Mouse (Mus musculus) C2C12 (cell line): Measurements from ENCODE around the gene S1pr4. TPM values are rescaled to one million over a fixed set of nuclear protein-coding genes. Genes with fewer than 3 reads are reported as not detected.

Source experiments
- H3K27me3 ChIP-seq: one replicate; pipeline ENCODE4 v1.6.1; 2011; ENCODE audit not compliant: control insufficient read depth, insufficient read depth, insufficient read length
- H3K36me3 ChIP-seq: one replicate; pipeline ENCODE4 v1.6.1; 2011; ENCODE audit not compliant: control insufficient read depth, insufficient read depth
- H3K4me3 ChIP-seq: one replicate; pipeline ENCODE4 v1.5.1; 2011; ENCODE audit warnings: mild to moderate bottlenecking, control low read depth; ENCODE audit not compliant: poor library complexity, insufficient read depth, severe bottlenecking
- H3K79me2 ChIP-seq: one replicate; pipeline ENCODE4 v1.6.1; 2011; ENCODE audit not compliant: control insufficient read depth, insufficient read depth
- H3K79me3 ChIP-seq: one replicate; pipeline ENCODE4 v1.6.1; 2011; ENCODE audit warnings: low read depth, control low read depth
- H3ac ChIP-seq: one replicate; pipeline ENCODE3; 2011; ENCODE audit warnings: low read depth; ENCODE audit not compliant: control insufficient read depth, insufficient read length
- CEBPB ChIP-seq: IDR thresholded peaks from one replicate; pipeline ENCODE4 v1.6.1; 2011; ENCODE audit warnings: low read depth, mild to moderate bottlenecking, control low read depth, moderate library complexity
- CTCF ChIP-seq: IDR thresholded peaks from one replicate; pipeline ENCODE4 v1.5.1; 2011; ENCODE audit not compliant: control insufficient read depth, insufficient read depth, insufficient read length
- FOSL1 ChIP-seq: IDR thresholded peaks from one replicate; pipeline ENCODE4 v1.8.0; 2011; ENCODE audit warnings: mild to moderate bottlenecking, low read length; ENCODE audit not compliant: poor library complexity, insufficient read depth, severe bottlenecking
- MAX ChIP-seq: IDR thresholded peaks from one replicate; pipeline ENCODE4 v1.6.1; 2011; ENCODE audit warnings: mild to moderate bottlenecking, control low read depth
- MYOD1 ChIP-seq: IDR thresholded peaks from one replicate; pipeline ENCODE4 v1.6.1; 2011; ENCODE audit warnings: low read depth; ENCODE audit not compliant: control insufficient read depth, insufficient read length
- MYOG ChIP-seq: IDR thresholded peaks from one replicate; pipeline ENCODE4 v1.6.1; 2011; ENCODE audit not compliant: control insufficient read depth, insufficient read length; ENCODE audit errors: extremely low read depth
- USF1 ChIP-seq: IDR thresholded peaks from one replicate; pipeline ENCODE4 v1.6.1; 2011; ENCODE audit warnings: low read depth, mild to moderate bottlenecking, control low read depth, moderate library complexity
- long read RNA-seq, 2 experiments: library from polyadenylated mRNA; unstranded; transcript quantifications; one replicate each; pipeline ENCODE4 v2.0.0; 2019 to 2020
- polyA plus RNA-seq: library from polyadenylated mRNA; unstranded; fragments of >200 nt; fragmentation: generic; extraction: Trizol; gene quantifications from one replicate; pipeline ENCODE4 v1.2.1, GENCODE M21; 2012; ENCODE audit warnings: missing spikeins

S1pr4 gene
- polyA plus RNA-seq, result 0.02 TPM
- long read RNA-seq, experiment 1, result 0 reads
- long read RNA-seq, experiment 2, result 0 reads

DNA sequence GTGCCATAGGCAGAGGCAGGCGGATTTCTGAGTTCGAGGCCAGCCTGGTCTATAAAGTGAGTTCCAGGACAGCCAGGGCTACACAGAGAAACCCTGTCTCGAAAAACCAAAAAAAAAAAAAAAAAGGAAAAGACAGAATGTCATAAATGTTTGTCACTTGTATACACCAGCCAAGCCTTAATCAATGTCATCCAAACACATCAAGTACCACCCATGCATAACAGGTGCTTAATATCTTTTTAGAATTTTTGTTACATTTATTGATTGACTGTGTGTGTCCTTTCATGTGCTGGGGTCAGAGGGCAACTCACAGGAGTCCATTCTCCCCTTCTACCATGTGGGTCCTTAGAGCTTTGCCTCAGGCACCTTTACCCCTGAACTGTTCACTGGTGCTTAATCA is at the start of gene S1pr4:
Gene S1pr4, minus strand, starts transcription at position 101 of the 400 bp plus-strand sequence.
- Histone ChIP-seq H3K79me3 (peaks cover 9% of the 10 kb centered on the region), H3ac (no peak within 1 kb of the TSS), H3K36me3 (no peaks in the 10 kb centered on the region), H3K4me3 (no peak within 1 kb of the TSS), H3K79me2 (peaks cover 11% of the 10 kb centered on the region), H3K27me3 (no peaks in the 10 kb centered on the region)
- TF ChIP-seq USF1 (no peak), MYOG (no peak), MAX (no peak), CEBPB (no peak), FOSL1 (no peak), MYOD1 (no peak)

DNA sequence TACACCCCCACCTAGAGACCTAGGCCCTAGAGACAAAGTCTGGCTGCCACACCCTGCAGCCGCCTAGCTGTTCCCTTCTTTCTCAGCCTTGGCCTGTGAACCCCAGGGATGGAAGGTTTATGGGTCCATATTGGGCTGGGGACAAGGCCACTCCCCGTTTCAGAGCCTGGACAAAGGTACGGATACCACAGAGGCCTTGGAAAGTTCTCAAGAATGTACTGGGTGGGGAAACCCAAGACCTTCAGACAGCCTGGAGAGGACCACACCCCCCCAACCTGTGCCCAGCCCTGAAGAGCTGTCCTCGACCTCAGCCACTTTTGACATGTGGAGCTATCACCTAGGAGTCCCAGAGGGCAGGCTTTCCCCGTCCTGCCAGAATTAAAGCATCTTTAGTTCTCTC is 49.0 kb upstream of the S1pr4 start:
- TF ChIP-seq MYOG (no peak), USF1 (no peak), MYOD1 (no peak), MAX (no peak), CTCF (no peak)
- H3K27me3 ChIP-seq, result no peaks in the 10 kb centered on the region
- H3ac ChIP-seq, result no peak overlapping the region
- H3K79me3 ChIP-seq, result peaks cover 6% of the 10 kb centered on the region
- no peaks in the 10 kb centered on the region for H3K36me3 ChIP-seq
- H3K79me2 ChIP-seq, result peaks cover 10% of the 10 kb centered on the region
- H3K4me3 ChIP-seq, result no peak overlapping the region

DNA sequence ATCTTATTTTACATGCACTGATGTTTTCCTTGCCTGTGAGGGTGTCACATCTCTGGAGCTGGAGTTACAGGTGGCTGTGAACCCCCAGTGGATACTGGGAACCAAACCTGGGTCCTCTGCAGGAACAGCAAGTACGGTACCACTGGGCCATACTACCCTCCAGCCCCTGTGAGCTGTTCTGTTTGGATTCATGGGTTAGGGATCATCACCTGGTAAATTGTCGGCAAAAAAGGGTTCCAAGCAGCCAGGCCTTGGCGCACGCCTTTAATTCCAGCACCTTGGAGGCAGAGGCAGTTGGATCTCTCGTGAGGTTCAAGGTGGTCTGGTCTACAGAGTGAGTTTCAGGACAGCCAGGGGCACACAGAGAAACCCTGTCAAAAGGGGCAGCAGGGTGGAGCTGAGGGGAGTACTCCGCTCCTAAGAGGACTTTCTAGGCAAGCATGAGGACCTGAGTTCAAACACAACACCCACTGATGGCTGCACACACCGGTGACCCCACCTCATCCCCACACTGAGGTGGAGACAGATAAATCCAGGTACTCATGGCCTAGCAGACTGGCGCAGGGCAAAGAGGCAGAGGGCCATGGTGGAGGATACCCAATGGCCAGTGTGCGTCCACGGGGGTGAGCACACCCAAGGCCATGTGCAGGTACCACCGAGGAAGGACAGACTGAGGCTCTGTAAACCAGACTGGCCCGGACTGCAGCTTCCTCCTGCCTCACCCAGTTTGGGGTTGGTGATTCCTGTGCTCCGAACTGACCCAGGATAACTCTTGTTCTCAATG is 47.0 kb upstream of the S1pr4 start:
- no peaks in the 10 kb centered on the region for H3K36me3 ChIP-seq

DNA sequence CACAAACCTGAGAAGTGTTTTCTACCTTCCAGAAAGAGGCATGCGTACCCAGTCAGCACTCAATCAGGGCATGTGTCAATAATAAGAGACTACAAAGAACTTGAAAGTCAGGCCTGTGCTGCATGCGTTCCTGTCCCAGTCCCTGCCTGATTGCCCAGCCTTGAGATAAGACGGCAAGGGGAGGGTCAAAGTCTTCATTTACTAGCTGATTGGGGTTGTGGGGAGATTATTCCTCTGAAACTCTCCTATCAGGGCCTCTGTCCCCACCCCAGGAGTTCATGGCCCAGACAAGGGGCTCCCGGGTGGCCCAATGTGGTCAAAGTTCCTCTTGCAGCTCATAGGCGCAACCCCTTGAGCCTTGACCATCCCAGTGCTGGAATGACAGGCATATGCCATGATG is 46.4 kb upstream of the S1pr4 start:
- Histone ChIP-seq H3K27me3 (no peaks in the 10 kb centered on the region), H3K79me2 (peaks cover 36% of the 10 kb centered on the region), H3K36me3 (no peaks in the 10 kb centered on the region), H3ac (no peak overlapping the region), H3K4me3 (no peak overlapping the region), H3K79me3 (peaks cover 32% of the 10 kb centered on the region)
- TF ChIP-seq USF1 (no peak), MYOG (no peak)

More for the DNA sequence above, 47.0 kb upstream of the S1pr4 start:
- peaks cover 30% of the 10 kb centered on the region for H3K79me2 ChIP-seq
- peaks cover 26% of the 10 kb centered on the region for H3K79me3 ChIP-seq
- H3K27me3 ChIP-seq, result no peaks in the 10 kb centered on the region
- TF ChIP-seq MAX (no peak), MYOG (no peak), FOSL1 (no peak), USF1 (no peak), MYOD1 (no peak), CTCF (no peak), CEBPB (no peak)
- H3ac ChIP-seq, result no peak overlapping the region
- H3K4me3 ChIP-seq, result no peak overlapping the region

DNA sequence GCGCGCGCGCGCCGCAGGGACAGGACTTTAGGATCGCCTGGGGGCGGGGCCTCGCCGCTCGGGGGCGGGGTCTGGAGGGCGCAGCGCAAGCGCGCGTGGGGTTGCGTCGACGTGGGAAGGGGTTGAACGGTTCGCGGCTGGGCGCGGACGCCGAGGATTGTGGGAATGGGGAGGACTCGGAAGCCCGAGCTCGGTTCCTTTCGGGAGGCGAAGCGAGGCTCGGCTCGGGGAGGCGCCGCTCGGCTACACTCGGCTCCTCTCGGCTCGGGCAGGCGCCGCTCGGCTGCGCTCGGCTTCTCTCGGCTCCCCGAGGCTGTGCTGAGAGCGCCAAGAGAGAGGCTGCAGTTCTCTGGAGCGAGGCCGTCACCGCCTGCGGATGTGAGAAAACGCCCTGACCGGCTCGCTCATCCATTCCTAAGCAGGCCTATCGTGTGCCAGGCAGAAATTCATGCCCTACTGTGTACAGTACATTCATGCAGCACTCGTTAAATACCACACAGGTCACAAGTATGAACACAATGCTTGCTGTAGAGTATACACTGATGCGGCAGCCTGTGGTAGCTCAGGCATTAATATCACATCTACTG is 45.3 kb upstream of the S1pr4 start, which contains the start of gene Gna11:
Gene Gna11, minus strand, starts transcription at position 30 of the 587 bp plus-strand sequence.
- Histone ChIP-seq H3ac (peak within 1 kb of the TSS; percentile 94), H3K79me2 (peaks cover 47% of the 10 kb centered on the region), H3K4me3 (peak within 1 kb of the TSS; percentile 95), H3K36me3 (no peaks in the 10 kb centered on the region), H3K79me3 (peaks cover 42% of the 10 kb centered on the region), H3K27me3 (no peaks in the 10 kb centered on the region)
- TF ChIP-seq CTCF, result no peak
- no peak for TF ChIP-seq FOSL1
- TF ChIP-seq MAX, result peak; percentile 21

DNA sequence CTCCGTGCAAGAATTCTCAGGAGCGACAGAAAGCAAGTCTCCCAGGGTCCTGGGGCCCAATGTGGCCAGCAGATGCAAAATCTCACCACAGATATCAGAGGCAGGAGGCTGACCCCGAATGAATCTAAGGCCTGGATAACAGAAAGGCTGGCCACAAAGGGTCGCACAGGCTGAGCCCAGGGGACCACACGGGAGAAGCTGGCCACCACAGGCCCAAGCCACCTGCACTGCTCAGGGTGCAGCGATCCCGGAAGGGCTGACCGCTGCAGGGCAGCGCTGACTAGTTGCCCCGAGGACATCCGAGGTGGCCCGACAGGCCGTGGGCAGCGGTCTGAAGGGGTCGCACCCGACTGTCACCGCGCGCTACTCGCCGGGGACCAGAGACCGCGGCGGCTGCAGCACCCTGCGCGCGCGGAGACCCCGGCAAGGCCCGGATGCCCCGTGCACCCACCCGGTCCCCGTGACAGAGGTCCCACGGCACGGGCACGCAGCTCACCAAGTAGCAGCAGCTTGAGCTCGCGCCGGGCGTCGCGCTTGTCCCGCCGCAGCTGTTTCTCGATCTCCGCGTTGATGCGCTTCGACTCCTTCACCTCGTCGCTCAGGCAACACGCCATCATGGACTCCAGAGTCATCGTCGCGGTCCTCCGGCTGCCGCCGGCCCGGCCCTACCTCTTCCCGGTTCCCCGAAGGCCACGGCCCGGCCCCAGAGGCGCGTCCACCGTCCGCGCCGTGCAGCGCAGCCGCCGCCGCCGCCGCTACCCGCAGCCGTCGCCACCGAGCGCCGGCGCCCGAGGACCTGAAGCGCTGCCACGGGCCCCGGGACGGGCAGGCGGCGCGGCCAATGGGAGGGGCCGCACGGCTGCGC is 44.6 kb upstream of the S1pr4 start:
- Histone ChIP-seq H3K79me2 (peaks cover 54% of the 10 kb centered on the region), H3K4me3 (peak overlapping the region; percentile 95), H3K79me3 (peaks cover 50% of the 10 kb centered on the region), H3K27me3 (no peaks in the 10 kb centered on the region), H3K36me3 (peaks cover 1% of the 10 kb centered on the region), H3ac (peak overlapping the region; percentile 94)
- TF ChIP-seq MYOG (no peak), FOSL1 (no peak), CEBPB (no peak), USF1 (no peak), MYOD1 (no peak), MAX (no peak), CTCF (no peak)
